Mouse (Mus musculus): ENCODE results near the gene Glb1l3.
"Not testable (repeated sequence)": the region's sequence is repeated elsewhere in the genome, so short reads cannot be mapped to it uniquely, and the experiment has no call there.

The Glb1l3 gene

DNA sequence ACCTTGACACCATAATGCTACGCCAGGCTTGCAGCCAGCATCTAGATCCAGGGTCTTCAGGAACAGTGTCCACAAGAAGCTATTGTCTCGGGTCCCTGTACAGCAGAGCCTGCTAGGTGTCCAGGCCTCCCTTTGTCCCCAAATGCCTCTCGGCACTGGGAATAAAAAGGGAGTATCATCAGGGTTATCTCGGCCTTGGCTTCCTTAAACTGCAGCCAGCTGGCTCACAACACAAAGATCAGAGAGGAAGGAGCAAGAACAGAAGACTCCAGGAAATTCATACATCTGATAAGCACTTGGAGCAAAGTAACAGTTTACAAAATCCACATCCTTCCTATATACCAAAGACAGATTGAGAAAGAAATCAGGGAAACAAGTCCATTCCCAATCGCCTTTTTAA is at the start of gene Glb1l3:
Gene Glb1l3, minus strand, starts transcription at position 140 of the 400 bp plus-strand sequence.
- DNase-seq, result no peak

DNA sequence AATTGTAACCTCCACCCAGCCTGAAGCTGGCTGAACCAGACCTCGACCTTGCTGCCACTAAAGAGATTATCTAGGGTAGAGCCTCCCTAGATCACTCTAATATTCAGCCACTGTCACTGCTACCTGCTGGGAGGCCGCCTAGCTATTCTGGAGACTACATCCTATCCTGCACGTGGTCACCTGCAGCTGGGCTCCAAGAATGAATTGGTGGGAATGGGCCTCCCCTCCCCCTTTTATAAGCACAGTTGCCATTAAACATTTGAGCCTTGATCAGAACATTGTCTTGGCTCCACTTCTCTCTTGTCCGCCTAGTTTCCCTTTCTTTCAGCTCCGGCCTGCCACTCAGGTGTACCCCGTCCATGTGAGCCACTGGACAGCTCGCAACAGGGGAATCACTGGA is 9.2 kb upstream of the Glb1l3 start:
- not testable (repeated sequence) for DNase-seq

DNA sequence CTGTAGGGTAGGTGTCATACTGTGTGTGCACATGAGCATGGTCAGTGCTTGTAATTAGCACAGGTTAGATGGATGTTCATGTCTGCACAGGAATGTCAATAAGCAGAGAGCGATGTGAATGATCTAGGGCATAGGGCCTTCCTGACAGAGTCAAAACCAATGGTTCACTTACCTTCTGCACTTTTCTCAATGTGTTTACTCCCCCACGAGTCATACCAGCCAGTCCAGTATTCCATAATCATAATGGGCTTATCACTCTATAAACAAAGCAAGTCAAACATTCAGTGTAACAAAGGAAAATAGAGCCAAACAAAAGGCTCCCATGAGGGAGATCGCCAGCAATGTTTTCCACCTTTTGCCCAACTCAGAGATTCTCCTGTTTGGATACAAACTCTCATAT is 29.6 kb downstream of the Glb1l3 start:
- no peak for DNase-seq

DNA sequence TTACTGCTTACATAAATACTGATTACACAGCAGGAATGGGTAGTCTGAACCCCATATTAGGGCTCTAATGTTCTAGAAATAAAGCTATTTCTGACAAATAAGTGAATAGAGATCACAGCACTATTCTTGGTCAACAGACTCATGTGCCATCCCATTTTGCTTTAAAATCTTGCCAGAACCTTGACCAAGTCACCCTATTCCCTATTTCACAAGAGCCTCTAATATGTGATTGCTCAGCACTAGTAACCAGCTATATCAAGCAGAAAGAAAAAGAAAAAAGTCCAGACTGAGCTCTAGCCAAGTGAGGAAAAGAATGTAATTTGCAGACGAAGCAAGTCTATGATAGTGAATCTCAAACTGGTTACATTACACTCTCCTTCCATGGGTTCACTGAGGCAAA is 40.7 kb downstream of the Glb1l3 start:
- no peak for DNase-seq

DNA sequence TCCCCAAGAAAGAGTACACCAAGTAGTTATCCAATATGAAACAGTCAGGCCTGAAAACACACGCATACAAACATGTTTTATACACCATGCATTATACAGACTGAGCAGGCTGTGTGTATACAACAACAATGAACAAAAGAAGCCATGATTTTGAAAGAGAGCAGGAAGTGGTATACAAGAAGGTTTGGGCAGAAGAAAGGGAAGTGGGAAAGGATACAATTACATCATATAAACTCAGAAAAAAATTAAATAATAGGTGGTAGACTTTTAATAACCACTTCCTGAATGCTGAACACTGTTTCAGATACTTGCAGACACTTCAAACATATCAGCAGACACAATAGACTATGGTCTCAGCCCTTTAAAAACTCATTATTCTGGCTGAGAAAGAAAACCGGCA is 52.0 kb downstream of the Glb1l3 start:
- no peak for DNase-seq

DNA sequence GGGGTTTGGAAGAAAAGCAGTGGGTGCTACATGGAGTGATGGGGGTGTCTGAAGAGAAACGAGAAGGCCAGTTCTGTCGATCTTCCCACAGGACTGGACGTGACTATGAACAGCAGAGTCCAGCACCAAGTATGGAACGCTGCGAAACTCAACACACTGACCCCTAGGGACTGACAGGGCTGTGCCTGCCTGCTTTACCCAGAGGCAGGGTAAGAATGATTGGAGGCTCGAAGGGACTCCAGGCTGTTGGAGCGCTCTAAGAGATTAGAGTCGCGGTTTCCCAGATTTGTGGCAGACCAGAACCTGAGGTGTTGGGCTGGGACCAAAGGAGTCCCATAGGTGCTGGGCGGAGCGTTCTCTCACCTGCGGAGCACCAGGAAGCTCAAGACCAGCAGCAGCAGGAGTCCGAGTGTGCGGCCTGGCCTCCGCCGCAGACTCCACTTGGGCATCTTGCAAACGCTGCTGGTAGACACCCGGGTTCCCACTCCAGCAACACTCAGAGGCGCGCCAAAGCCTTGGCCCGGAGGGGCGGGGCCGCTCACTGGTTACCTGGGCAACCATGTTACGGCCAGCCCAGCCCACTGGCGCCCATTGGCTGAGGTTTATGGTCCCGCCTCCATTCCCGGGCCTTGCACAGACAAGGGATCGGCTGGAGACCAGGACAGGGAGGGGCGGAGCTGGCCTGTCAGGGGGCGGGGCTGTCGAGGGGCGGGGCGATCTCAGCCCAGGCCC is 54.6 kb downstream of the Glb1l3 start, which contains the start of gene Glb1l2:
Gene Glb1l2, minus strand, starts transcription at position 534 of the 732 bp plus-strand sequence.
- peak; percentile 14 to 20 for DNase-seq

DNA sequence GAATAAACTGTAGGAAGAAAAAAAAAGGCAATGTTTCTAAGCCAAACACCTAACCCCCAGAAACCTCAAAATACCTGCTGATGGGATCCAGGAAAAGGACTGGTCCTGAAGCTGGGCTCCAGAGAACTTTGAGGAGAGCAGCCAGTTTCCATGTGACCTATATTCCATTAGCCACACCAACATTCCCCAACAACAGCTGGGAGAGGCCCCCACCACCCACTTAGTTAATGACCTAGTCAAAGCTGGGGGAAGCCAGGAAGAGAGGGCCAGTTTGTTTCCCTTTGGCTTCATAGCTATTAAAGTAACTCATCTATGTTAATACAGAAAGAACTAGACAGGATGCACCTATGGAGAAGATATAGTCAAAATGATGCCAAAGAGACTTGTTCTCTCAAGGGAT is 56.4 kb downstream of the Glb1l3 start:
- no peak for DNase-seq

DNA sequence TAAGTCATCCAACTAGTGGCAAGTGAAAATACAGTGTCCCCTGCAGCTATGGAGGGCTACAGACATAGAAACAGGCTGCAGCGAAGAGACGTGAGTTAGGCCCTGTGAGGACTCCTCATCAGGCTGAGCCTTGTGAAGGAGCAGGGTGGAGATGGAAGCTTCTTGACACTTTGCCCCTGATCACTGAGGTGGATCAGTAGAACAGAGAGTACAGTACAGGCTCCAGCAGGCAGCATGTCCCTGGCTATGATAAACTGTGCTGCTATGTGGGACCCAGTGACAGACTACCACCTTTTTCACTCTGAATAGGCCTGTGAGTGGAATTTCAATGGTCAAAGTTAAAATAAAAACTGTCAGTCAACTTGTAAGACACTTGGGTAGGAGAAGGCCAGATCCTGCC is 60.3 kb downstream of the Glb1l3 start:
- DNase-seq, result no peak

DNA sequence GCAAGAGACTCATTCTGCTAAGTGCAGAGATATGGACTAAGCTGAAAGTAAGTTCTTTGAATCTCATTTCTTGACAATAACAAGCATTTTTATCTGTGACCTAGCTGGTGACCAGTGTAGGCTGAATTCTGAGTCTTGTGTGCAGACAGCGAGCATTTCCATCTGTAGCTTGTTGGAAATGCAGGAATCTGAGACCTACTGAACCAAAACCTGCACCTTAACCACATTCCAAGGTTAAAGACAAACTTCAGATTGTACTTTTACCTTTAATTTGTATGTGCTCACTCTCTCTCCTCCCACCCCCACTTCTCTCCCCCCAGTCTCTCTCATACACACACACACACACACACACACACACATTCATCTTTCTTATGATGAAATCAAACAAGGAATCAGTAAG is 62.0 kb downstream of the Glb1l3 start:
- DNase-seq, result no peak

DNA sequence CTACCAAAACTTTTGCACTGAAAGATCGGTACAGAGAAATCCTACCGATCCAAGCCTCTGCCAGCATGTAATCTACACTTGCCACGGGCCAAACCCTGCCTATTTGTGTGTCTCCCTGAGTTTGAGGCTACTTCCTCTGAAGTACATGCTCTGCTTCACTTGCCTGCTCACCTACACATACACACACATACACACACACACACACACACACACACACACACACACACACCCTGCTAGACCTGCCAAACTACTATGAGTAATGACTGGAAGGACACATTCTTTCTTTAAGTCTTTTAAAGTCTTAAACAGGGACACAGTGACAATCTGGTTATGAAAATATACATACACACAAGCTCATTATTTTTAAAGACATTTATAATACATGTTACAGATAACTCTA is 62.5 kb downstream of the Glb1l3 start:
- DNase-seq, result no peak

DNA sequence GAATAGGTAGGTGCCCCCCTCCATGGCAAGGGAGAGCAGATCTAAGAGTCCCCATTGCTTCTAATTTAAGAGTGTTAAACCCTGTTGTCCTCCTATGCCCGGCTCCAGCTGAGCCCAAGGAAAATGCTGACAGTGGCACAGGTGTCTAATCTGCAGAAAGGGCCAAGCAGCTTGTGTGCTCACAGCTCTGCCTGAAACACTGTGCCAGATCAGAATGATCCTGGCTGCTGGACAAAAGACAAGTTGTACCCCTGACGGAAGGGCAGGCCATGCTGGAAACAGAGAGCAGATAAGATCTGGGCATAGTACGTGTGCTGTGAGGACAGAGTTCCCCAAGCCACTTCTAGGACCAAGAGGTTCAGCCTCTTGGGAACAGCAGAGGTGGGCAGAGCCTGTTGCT is 67.9 kb downstream of the Glb1l3 start:
- no peak for DNase-seq

DNA sequence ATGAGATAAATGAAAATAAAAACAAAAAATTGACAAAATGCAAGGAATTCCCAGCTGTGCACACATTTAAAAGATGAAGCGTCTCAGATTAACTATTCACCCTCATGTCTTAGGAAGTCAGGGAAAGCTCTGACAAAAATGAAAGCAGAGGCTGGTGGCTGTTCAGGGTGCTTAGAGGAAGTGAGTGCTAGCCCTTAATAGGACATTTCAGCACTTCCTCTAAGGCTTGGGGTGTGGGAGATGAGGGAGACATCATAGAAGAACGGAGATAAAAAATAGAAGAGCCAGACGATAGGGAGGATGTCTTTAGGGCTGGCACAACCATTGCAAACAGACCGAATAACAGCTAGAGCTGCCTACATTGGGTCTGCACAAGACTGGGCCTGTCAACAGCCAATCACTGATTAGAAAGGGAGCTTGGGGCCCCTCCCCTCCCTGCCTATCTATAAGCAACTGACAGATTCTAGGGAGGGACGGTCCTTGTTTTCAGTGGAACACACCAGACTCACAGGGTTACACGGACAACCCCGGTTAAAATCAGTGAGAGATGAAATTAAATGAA is 77.2 kb downstream of the Glb1l3 start:
- no peak for DNase-seq

DNA sequence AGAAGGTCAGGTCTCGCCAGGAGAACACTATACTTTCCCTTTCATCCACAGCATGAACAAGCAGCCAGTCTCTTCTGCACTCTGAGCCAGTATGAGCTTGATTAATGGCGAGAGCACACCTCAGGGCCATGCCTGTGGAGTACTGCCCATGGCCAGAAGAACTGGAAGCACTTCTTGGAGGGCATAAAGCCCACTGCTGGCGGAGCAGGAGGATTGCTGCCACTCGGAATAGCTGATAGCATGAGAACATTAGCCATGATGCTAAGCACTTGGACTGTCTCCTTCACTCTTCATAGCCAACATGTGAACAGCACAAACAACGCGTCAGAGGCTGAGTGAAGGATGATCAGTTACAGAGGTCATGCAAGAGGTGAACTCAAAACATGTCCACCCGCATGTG is 82.3 kb downstream of the Glb1l3 start:
- no peak for DNase-seq

DNA sequence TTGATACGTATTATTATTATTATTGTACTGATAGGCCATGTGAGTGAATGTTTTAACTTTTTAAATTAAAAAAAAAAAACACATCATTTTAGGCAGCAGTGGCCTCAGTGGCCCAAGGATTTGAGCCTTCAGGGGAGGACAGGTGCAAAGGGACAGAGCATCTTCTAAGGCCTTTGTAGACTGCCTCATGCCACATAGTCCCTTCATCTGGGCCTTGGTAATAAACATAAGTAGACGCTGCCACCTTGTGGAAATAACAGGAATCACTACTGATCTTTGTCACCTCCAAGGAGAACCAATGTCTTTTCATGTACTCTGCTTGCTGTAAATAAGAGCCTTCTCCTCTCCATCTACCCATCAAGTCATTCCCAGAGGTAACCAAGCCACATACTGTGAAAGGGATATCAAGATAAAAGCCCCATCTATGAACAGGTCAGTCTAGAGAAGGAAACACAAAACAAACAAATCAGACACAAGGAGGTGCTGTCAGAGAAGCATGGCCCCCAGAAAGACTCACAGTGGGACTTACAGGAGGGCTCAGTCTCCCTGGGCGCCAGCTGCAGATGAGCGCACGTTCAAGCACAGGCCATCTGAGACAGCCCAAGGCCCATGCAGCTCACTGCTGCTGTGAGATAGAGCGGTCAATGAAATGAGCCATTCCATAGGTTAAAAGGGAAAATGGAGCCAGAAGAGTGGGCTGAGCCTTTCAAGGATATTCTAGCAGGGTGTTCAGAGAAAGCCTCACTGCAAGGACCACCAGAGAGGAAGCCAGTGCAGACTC is 84.4 kb downstream of the Glb1l3 start:
- DNase-seq, result no peak

DNA sequence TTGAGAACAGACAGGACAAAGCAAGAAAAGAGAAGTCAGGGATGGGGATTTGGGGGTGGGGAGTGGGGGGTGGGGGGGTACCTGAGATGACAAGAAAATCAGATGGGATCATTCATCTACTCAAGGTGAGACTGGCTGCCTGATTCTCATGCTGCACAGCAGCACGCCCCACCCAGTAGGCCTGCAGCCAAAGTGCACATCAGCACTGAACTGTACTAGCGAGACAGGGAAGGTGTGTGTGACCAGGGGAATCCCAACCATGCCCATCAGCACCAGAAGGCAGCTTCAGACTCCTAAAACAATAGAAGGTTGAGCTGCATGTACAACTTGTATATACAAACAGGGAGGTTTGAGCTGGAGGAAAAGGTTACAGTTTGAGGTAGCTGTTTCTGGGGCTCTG is 85.0 kb downstream of the Glb1l3 start:
- DNase-seq, result no peak

DNA sequence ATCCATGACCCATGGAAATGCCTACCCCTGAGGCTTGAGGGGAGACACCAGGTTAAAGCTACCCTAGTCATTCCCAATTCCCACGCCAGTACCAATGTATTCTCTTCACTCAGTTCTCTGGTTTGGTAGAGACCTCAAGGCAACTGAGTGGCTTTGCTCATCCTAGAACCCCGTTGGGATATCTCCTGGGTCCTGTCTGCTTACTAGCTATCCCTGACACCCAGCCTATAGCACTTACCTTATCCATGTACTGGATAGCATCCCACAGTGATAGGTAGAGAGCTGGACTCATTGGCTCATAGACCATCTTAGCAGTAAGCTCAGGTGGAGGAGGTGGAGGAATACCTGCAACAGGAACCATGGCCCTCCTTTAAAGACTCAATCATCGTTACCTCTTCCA is 92.5 kb downstream of the Glb1l3 start:
- DNase-seq, result no peak
